Mouse (Mus musculus): ENCODE data around the gene Dpy19l3. TPM values are rescaled to one million over a fixed set of nuclear protein-coding genes. Genes with fewer than 3 reads are reported as not detected.
A peak's percentile ranks its signal among the peaks of the same experiment; 100 is the strongest.

Gene Dpy19l3
- polyA plus RNA-seq, 1 experiment: 1.5 TPM

DNA sequence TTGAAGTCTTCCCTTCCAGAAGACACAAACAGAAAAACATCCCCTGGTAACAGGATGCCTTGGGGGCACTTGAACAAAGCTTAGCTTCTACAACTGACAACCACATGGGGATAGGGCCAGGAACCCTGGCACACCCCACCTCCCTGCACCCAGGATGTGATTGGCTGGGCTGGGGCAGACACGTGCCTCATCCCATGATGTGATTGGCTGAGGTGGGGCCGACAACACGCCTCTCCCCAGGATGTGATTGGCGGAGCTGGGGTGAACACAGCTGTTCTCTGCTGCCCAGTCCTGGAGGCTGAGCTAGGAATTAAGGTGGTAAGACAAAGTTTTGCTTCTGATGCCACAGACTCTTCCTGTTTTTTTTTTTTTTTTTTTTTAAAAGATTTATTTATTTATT lies 75.3 kb downstream of the Dpy19l3 start:
- TF ChIP-seq POLR2A (IDR thresholded peaks at IDR 0.05; ENCODE audit: borderline replicate concordance, low read depth, low read length) (no peak), CTCF (IDR thresholded peaks at IDR 0.05; ENCODE audit: low read depth, low read length) (no peak)
- Histone ChIP-seq H3K27ac (ENCODE audit: insufficient read depth, low read depth, low read length) (no peak overlapping the region), H3K4me3 (ENCODE audit: insufficient read depth, low read length) (no peak overlapping the region), H3K4me1 (ENCODE audit: control insufficient read depth, insufficient read depth, low read length) (no peaks in the 10 kb centered on the region)

DNA sequence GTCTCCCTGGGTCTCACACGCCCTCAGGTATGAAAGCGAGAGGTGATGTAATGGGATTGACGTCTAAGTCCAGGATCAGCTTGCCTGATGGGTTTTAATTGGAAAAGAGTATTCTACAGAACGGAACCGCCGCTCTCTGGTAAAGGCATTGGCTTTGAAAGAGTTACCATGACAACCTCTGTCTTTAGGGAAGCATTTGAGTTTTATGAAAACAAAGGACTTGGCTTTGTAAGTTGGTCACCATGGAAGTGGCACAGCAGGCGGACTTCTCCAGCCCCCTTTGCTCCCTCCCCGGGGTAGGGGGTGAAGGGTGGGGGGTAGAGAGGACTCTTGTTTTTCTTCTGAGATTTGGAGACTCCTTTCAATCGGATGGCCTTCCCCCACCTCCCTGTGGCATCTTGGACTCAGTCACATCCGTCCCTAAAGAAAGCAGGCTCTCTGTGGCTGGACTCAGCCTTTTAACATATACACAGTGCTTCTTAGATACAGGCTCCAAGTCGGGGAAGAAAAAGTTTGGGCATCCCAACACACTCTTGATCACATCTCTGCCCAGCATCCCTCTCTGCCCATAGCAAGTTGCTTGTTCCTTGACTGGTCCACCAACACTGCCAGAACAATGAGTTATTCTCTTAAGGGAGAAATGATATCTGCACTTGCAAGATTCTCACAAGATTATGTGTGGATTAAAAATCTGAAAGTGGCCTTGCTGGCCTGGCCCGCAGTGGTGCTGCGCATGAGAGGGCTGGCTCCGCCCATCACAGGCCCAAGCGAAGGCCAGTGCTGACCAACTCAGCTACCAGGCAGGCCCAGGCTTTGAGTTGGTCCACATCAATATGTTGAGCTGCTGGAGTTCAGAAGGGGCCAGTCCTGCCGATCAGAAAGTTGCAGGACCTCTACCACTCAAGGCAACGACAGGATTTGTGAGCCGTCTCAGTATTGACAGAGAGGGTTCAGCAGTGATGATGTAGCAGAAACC lies 85.9 kb downstream of the Dpy19l3 start:
- Histone ChIP-seq H3K27ac (ENCODE audit: insufficient read depth, low read depth, low read length) (no peak overlapping the region), H3K4me1 (ENCODE audit: control insufficient read depth, insufficient read depth, low read length) (no peaks in the 10 kb centered on the region), H3K4me3 (ENCODE audit: insufficient read depth, low read length) (no peak overlapping the region)
- TF ChIP-seq CTCF (IDR thresholded peaks at IDR 0.05; ENCODE audit: low read depth, low read length) (no peak), POLR2A (IDR thresholded peaks at IDR 0.05; ENCODE audit: borderline replicate concordance, low read depth, low read length) (no peak)

DNA sequence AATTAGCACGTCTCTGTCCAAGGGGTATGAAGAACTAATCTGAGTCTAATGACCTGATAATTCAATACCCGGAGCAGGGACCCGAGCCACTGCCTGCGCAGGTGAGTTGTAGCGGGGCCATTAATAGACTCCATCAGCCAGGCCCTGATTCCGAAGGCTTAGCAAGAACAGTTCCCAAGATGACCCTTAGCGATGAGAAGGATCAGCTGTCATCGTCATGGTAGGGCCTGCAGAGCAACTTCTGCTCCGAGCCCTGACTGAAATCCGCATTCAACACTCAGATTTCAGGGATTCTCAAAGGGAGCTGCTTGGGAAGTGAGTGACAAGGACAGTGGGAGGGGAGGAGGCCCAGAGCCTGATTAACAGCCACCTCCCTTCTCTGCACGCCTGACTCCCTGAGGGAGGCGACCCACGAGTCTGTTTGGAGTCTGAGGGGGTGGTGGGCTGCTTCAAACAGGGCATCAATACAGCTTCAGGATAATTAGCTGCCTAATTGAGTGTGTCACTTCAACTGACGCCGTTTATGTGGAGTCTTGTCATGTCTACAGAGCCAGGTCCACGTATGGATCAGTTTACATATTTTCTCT lies 90.4 kb downstream of the Dpy19l3 start:
- no peak overlapping the region for H3K4me3 ChIP-seq (ENCODE audit: insufficient read depth, low read length)
- H3K27ac ChIP-seq (ENCODE audit: insufficient read depth, low read depth, low read length): no peak overlapping the region
- no peaks in the 10 kb centered on the region for H3K4me1 ChIP-seq (ENCODE audit: control insufficient read depth, insufficient read depth, low read length)
- TF ChIP-seq POLR2A (IDR thresholded peaks at IDR 0.05; ENCODE audit: borderline replicate concordance, low read depth, low read length): no peak
- no peak for TF ChIP-seq CTCF (IDR thresholded peaks at IDR 0.05; ENCODE audit: low read depth, low read length)

DNA sequence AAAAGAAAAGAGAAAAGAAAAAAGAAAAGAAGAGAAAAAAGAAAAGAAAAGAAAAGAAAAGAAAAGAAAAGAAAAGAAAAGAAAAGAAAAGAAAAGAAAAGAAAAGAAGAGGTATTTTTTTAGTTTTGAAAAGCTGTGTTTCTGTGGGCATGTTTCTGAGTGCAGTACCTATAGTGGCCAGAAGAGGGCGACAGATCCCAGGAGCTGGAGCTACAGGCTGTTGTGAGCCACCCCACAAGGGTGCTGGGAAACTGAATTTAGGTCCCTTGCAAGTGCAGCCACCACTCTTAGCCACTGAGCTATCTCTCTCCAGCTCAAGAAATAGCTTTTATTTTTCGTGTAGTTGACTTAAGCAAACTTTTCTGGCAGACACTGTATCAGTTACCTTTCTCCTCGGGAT lies 95.1 kb downstream of the Dpy19l3 start:
- Histone ChIP-seq H3K27ac (ENCODE audit: insufficient read depth, low read depth, low read length) (no peak overlapping the region), H3K4me1 (ENCODE audit: control insufficient read depth, insufficient read depth, low read length) (no peaks in the 10 kb centered on the region)
- TF ChIP-seq POLR2A (IDR thresholded peaks at IDR 0.05; ENCODE audit: borderline replicate concordance, low read depth, low read length) (no peak), CTCF (IDR thresholded peaks at IDR 0.05; ENCODE audit: low read depth, low read length) (peak; percentile 87)

DNA sequence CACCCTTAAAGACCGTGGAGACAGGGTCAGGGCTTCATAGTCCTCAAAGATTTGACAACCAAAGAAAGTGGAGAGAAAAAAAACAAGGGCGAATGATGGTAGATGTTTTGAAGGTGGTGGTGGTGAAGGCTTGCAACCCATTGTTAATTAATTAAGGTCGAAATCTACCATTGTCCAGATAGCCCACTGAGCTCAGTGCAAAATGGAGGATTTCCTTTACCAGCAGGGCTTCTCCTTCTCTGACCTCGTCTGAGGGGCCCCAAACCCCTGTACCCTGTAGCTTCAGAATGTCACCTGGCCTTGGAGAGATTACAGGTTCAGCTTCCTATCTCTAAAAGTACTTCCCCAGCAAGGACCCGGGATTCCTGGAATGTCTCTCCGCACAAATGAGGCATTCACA lies 96.4 kb downstream of the Dpy19l3 start:
- Histone ChIP-seq H3K27ac (ENCODE audit: insufficient read depth, low read depth, low read length) (no peak overlapping the region), H3K4me1 (ENCODE audit: control insufficient read depth, insufficient read depth, low read length) (no peaks in the 10 kb centered on the region), H3K4me3 (ENCODE audit: insufficient read depth, low read length) (no peak overlapping the region)
- TF ChIP-seq CTCF (IDR thresholded peaks at IDR 0.05; ENCODE audit: low read depth, low read length) (no peak), POLR2A (IDR thresholded peaks at IDR 0.05; ENCODE audit: borderline replicate concordance, low read depth, low read length) (no peak)

More for the DNA sequence above, 95.1 kb downstream of the Dpy19l3 start:
- H3K4me3 ChIP-seq (ENCODE audit: insufficient read depth, low read length): no peak overlapping the region

DNA sequence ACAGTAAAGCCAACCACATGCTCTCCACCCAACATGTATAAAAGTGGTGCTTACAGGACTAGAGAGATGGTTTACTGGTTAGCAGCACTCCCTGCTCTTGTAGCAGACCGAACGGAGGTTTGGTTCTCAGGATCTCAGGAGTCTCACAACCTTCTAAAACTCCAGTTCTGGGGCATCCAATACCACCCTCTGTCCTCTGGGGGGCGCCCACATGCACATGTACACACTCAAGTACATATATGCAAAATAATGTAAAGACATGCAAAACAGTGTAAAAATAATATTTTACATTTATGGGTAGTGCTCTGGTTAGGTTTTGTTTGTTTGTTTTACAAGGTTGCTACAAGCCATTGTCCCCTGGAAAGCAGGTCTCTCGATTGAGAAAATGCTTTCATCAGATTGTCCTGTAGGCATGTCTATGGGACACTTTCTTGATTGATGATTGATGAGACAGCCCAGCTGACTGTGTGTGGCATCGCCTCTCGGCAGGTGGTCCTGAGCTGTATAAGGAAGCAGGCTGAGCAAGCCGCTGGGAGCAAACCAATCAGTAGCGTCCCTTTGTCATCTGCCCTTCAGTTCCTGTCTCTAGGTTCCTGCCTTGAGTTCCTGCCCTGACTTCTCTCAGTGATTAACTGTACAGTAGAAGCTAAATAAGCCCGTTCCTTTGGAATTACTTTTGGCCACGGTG lies 102.5 kb downstream of the Dpy19l3 start:
- no peak overlapping the region for H3K4me3 ChIP-seq (ENCODE audit: insufficient read depth, low read length)
- H3K27ac ChIP-seq (ENCODE audit: insufficient read depth, low read depth, low read length): no peak overlapping the region
- TF ChIP-seq CTCF (IDR thresholded peaks at IDR 0.05; ENCODE audit: low read depth, low read length): no peak
- TF ChIP-seq POLR2A (IDR thresholded peaks at IDR 0.05; ENCODE audit: borderline replicate concordance, low read depth, low read length): no peak
- H3K4me1 ChIP-seq (ENCODE audit: control insufficient read depth, insufficient read depth, low read length): no peaks in the 10 kb centered on the region

DNA sequence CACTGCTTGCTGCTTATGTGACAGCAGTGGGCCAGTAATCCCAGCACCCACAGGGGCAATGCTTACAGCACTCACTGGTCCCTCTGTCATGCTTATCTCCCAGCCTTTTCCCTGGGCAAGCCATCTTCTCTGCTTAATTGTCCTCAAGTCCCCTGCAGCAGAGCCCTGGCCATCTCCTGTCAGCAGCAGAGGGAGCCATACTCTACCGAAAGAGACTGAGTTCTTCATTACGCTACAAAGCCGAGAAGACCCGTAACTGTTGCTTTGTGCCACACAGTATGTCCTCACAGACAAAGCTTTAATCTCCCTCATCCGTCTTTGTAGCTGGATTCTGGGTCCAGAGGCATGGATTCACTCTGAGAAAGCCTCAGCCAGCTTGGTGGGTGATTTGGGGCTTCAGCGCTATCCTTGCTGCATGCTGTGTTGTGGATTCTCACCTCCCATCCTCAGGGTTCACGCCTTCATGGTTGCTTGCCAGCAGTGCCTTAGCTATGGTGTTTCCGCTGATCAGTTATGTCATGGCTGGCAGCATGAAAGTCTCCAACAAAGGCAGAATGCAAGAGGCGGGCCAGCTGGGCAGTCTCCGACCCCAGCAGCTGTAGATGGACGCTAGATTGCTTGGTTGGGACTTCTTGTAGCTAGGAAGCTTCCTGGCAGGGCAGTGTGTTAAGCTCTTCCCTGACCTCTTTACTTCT lies 103.4 kb downstream of the Dpy19l3 start:
- no peak for TF ChIP-seq POLR2A (IDR thresholded peaks at IDR 0.05; ENCODE audit: borderline replicate concordance, low read depth, low read length)
- TF ChIP-seq CTCF (IDR thresholded peaks at IDR 0.05; ENCODE audit: low read depth, low read length): no peak
- Histone ChIP-seq H3K27ac (ENCODE audit: insufficient read depth, low read depth, low read length) (no peak overlapping the region), H3K4me3 (ENCODE audit: insufficient read depth, low read length) (no peak overlapping the region), H3K4me1 (ENCODE audit: control insufficient read depth, insufficient read depth, low read length) (no peaks in the 10 kb centered on the region)

DNA sequence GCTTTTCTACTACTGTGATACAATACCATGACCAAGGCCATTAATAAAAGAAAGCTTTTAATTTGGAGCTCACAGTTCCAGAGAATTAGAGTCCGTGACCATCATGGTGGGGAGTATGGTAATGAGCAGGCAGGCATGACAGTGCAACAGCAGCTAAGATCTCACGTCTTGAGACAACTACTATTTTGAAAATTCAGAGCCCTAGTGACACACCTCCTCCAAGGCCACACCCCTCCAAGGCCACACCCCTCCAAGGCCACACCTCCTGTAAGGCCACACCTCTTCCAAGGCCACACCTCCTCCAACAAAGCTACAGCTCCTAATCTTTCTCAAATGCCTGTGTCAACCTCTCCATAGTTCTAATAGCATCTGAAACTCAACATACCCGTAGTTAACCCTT lies 105.2 kb downstream of the Dpy19l3 start:
- H3K27ac ChIP-seq (ENCODE audit: insufficient read depth, low read depth, low read length): no peak overlapping the region
- no peak for TF ChIP-seq CTCF (IDR thresholded peaks at IDR 0.05; ENCODE audit: low read depth, low read length)
- no peak for TF ChIP-seq POLR2A (IDR thresholded peaks at IDR 0.05; ENCODE audit: borderline replicate concordance, low read depth, low read length)
- H3K4me3 ChIP-seq (ENCODE audit: insufficient read depth, low read length): no peak overlapping the region
- no peaks in the 10 kb centered on the region for H3K4me1 ChIP-seq (ENCODE audit: control insufficient read depth, insufficient read depth, low read length)

Measured in bone marrow macrophage, adult 2 months (primary cell).